Mouse (Mus musculus) cortical plate, adult 2 months (tissue): ENCODE measurements at regions not wholly inside any gene's neighbourhood (a gene's known extent, or its start where the extent isn't known, plus 50 kb on each side); places are given as distances from the start of the nearest gene placed in this dataset.

Experiments
- H3K27ac ChIP-seq: fragments of 200-500 bp; 2 replicates; pipeline ENCODE4 v1.5.1; 2012; ENCODE audit warnings: low read length, control low read depth, inconsistent platforms; ENCODE audit not compliant: insufficient read depth
- H3K4me1 ChIP-seq: fragments of 200-500 bp; 2 replicates; pipeline ENCODE4 v1.6.1; 2011; ENCODE audit warnings: low read length; ENCODE audit not compliant: control insufficient read depth, insufficient read depth
- H3K4me3 ChIP-seq: fragments of 200-500 bp; 2 replicates; pipeline ENCODE4 v1.5.1; 2011; ENCODE audit warnings: mild to moderate bottlenecking, low read length, control low read depth; ENCODE audit not compliant: insufficient read depth
- CTCF ChIP-seq: fragments of 200-500 bp; IDR thresholded peaks from 2 replicates; pipeline ENCODE4 v1.5.1; 2011; ENCODE audit warnings: mild to moderate bottlenecking, control low read depth, low read length; ENCODE audit not compliant: insufficient read depth; ENCODE audit errors: extremely low read depth
- POLR2A ChIP-seq: fragments of 200-500 bp; IDR thresholded peaks from 2 replicates; pipeline ENCODE4 v1.6.1; 2011; ENCODE audit warnings: mild to moderate bottlenecking, low read length, control low read depth; ENCODE audit not compliant: insufficient read depth; ENCODE audit errors: extremely low read depth

DNA sequence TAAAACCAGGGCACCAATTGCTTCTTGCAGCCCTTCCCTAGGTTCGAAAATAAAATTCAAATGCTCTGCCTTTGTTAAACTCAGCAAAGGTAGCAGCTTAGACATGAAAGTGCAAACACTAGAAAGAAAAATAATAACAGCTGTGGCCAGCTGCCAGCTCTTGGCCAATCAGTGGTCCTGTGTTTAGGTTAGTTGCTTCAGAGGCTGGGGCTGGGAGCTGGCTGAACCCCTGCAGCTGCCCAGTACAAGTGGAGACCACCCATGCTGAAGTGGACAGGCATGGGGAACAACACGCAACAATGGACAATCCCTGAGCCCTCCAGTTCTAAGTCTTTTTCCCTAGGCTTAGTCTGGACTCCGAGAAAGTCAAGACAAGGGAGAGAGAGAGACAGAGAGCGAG lies 2256.2 kb upstream of the Gm7489 start:
- Histone ChIP-seq H3K4me1 (no peaks in the 10 kb centered on the region; the same call in 1 of the 2 replicates), H3K27ac (no peak overlapping the region), H3K4me3 (no peak overlapping the region)
- TF ChIP-seq CTCF: no peak
- no peak for TF ChIP-seq POLR2A

DNA sequence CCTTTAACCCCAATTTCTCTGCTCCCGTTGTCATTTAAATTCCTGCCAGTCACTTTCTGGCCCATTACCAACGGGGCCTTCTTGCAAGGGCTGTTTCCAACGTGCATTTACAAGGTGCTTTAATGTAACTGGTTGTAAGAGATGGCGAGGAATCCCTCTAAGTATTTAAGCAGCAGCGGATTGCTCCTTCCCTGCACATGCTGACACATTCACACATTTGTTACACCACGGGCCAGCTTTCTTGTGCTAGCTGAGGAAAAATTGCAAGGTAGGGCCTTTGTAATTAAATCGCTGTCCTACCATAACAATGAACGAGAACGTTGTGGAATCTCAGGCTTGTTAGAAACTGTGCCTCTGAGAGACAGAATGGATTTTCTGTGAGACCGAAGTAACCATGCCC lies 2252.8 kb upstream of the Gm7489 start:
- Histone ChIP-seq H3K4me1 (no peaks in the 10 kb centered on the region; the same call in 1 of the 2 replicates), H3K27ac (no peak overlapping the region), H3K4me3 (no peak overlapping the region)
- no peak for TF ChIP-seq POLR2A
- TF ChIP-seq CTCF: no peak

DNA sequence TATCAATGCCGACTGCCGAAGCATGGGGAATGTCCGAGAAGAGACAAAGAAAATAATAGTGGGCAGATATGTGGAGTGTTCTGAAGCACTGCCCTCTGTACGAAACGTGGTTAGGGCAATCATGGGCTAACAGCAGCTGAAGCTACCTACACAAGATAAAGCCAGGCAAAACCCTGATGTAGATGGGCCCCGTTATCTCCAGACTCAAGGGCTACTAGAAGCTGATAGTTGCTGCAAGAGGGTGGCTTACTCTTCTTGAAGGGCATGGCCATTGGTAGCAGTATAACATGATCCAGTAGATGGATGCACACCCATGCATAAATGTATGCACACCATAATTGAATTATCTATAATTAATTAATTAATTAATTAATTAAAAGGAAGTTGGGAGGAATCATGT lies 2251.6 kb upstream of the Gm7489 start:
- Histone ChIP-seq H3K4me1 (no peaks in the 10 kb centered on the region), H3K27ac (no peak overlapping the region), H3K4me3 (no peak overlapping the region)
- TF ChIP-seq POLR2A: no peak
- no peak for TF ChIP-seq CTCF

GRCm38 (mm10) chr15:51634726-51635125 lies 2250.0 kb upstream of the Gm7489 start:
- Histone ChIP-seq H3K27ac (no peak overlapping the region), H3K4me1 (no peaks in the 10 kb centered on the region), H3K4me3 (no peak overlapping the region)
- no peak for TF ChIP-seq CTCF
- no peak for TF ChIP-seq POLR2A

- Histone ChIP-seq H3K27ac (no peak overlapping the region), H3K4me1 (no peaks in the 10 kb centered on the region), H3K4me3 (no peak overlapping the region)
- TF ChIP-seq CTCF (no peak), POLR2A (no peak)
Observed at GRCm38 (mm10) chr15:51635129-51635920, 2249.4 kb upstream of the Gm7489 start.

DNA sequence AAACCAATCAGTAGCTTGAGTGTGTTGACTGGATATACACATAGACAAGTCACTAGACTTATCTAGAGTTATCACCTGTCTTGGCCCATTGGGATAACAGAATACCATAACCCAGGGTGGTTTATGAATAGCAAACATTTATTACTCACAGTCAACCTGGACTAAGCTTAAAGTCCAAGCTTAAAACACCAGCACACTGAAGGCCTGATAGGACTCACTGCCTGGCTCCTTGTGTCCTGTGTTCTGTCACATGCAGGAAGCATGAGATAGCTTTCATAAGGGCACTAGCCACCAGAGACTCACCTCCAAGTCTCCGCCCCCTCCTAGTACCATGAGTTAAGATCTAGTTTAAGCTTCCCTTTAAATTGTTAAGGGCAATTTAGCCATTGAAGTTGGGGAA lies 2247.1 kb upstream of the Gm7489 start:
- no peak for TF ChIP-seq CTCF
- TF ChIP-seq POLR2A: no peak
- Histone ChIP-seq H3K4me3 (no peak overlapping the region), H3K4me1 (no peaks in the 10 kb centered on the region), H3K27ac (no peak overlapping the region)

GRCm38 (mm10) chr15:51643772-51644311 lies 2240.9 kb upstream of the Gm7489 start:
- Histone ChIP-seq H3K27ac (no peak overlapping the region), H3K4me1 (peaks cover 1% of the 10 kb centered on the region; the same call in 1 of the 2 replicates), H3K4me3 (no peak overlapping the region)
- TF ChIP-seq POLR2A (no peak), CTCF (no peak)

DNA sequence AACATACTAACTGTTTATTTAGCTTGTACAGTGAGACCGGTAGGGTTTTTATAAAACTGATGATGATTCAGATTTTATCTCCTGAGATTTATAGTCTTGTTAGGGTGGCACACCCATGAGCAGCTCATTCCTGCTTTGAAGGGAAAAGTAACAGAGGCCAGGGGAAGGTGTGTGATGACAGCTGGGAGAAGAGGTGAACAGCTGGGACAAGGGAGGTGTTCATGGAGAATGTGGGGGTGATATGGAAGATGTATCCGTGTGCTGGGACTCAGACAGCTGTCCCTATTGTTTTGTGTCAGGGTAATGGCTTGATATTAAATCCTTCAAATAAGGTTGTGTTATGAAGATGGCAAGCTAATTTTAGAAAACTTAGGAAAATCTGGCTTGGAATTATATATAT lies 2238.4 kb upstream of the Gm7489 start:
- TF ChIP-seq CTCF: no peak
- no peak for TF ChIP-seq POLR2A
- H3K27ac ChIP-seq: no peak overlapping the region
- H3K4me1 ChIP-seq: peaks cover 1% of the 10 kb centered on the region; the same call in 1 of the 2 replicates
- no peak overlapping the region for H3K4me3 ChIP-seq

DNA sequence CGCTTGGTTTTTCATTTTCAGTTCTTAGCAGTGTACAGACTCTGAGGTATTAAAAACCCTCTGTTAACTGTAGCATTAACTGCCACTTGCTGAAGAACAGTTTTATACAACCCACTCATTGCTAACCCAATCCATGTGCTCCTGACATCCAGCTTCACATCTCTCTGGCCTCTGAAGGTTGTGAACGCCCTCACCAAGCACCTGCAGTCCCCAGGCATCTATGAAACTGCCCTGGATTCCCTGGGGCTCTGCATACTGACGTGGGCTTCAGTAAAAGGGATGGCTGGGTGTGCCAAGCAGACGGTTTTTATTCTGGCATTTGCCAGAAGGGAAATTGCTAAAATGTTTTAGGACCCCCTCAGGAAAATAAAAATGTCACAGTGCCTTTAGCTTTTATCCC lies 2232.2 kb upstream of the Gm7489 start:
- Histone ChIP-seq H3K4me1 (no peaks in the 10 kb centered on the region), H3K27ac (no peak overlapping the region), H3K4me3 (no peak overlapping the region)
- TF ChIP-seq POLR2A (no peak), CTCF (no peak)

- no peak overlapping the region for H3K27ac ChIP-seq
- no peak overlapping the region for H3K4me3 ChIP-seq
- no peaks in the 10 kb centered on the region for H3K4me1 ChIP-seq
- TF ChIP-seq POLR2A (no peak), CTCF (no peak)
Observed at GRCm38 (mm10) chr15:51657621-51658020, 2227.1 kb upstream of the Gm7489 start.
